Mouse (Mus musculus) neural tube, embryonic 15.5 days (tissue): ENCODE data around the gene Isg20. TPM values are rescaled to one million over a fixed set of nuclear protein-coding genes. Genes with fewer than 3 reads are reported as not detected.

ENCODE experiments used
- ATAC-seq: fragments of 200-750 bp; cut with Nextera tagmentation; 2 replicates; pipeline ENCODE4 v1.8.0; 2017; ENCODE audit warnings: mild to moderate bottlenecking, moderate TSS enrichment, moderate library complexity; ENCODE audit not compliant: low FRiP score
- H3K27ac ChIP-seq: fragments of 300-500 bp; sonication (generic); replicated peaks from 2 replicates; pipeline ENCODE4 v1.5.1; 2015; ENCODE audit warnings: mild to moderate bottlenecking, inconsistent platforms
- H3K27me3 ChIP-seq: fragments of 300-500 bp; sonication (generic); replicated peaks from 2 replicates; pipeline ENCODE4 v1.6.1; 2015; ENCODE audit warnings: inconsistent platforms
- H3K36me3 ChIP-seq: fragments of 300-500 bp; sonication (generic); 2 replicates; pipeline ENCODE4 v1.6.1; 2015; ENCODE audit warnings: inconsistent platforms
- H3K4me1 ChIP-seq: fragments of 300-500 bp; sonication (generic); 2 replicates; pipeline ENCODE4 v1.6.1; 2015; ENCODE audit warnings: inconsistent platforms
- H3K4me2 ChIP-seq: fragments of 300-500 bp; sonication (generic); 2 replicates; pipeline ENCODE4 v1.6.1; 2015; ENCODE audit warnings: inconsistent platforms, mild to moderate bottlenecking, moderate library complexity
- H3K4me3 ChIP-seq: fragments of 300-500 bp; sonication (generic); replicated peaks from 2 replicates; pipeline ENCODE4 v1.5.1; 2015; ENCODE audit warnings: mild to moderate bottlenecking, inconsistent platforms
- H3K9ac ChIP-seq: fragments of 300-500 bp; sonication (generic); replicated peaks from 2 replicates; pipeline ENCODE4 v1.6.1; 2015; ENCODE audit warnings: mild to moderate bottlenecking, inconsistent platforms
- H3K9me3 ChIP-seq: fragments of 300-500 bp; sonication (generic); replicated peaks from 2 replicates; pipeline ENCODE4 v1.6.1; 2016; ENCODE audit warnings: inconsistent platforms
- WGBS: fragments of 180-500 bp; shearing (Covaris S2); methylation state at CpG from one replicate; pipeline ENCODE4 v1.1.7; 2015; ENCODE audit warnings: mixed read lengths; 5-methylcytosine and 5-hydroxymethylcytosine counted together
- polyA plus RNA-seq: library from polyadenylated mRNA; unstranded; fragments of >200 nt; fragmentation: Nextera tagmentation; extraction: Ambion mirVana; gene quantifications from 2 replicates; pipeline ENCODE4 v1.2.1, GENCODE M21; 2015

Isg20 gene
- polyA plus RNA-seq, 1 experiment from 2014 or later: 1.3 TPM

- no peak overlapping the region for H3K4me2 ChIP-seq
- no peak overlapping the region for H3K4me3 ChIP-seq
- H3K4me1 ChIP-seq: peaks cover 15% of the 10 kb centered on the region; the same call in 1 of the 2 replicates
- H3K27ac ChIP-seq: no peak overlapping the region
- H3K9me3 ChIP-seq: no peaks in the 10 kb centered on the region
- H3K27me3 ChIP-seq: no peaks in the 10 kb centered on the region
- no peak overlapping the region for H3K9ac ChIP-seq
- peaks cover 23% of the 10 kb centered on the region for H3K36me3 ChIP-seq
- WGBS: 90% methylated on average over 6 of the region's 6 CpGs
- no peak for ATAC-seq
These were observed 4.2 kb upstream of the Isg20 start for GRCm38 (mm10) chr7:78909026-78909425.

GRCm38 (mm10) chr7:78910336-78911098 is 2.7 kb upstream of the Isg20 start:
- no peak for ATAC-seq
- Histone ChIP-seq H3K4me1 (peaks cover 17% of the 10 kb centered on the region; the same call in 1 of the 2 replicates), H3K27ac (no peak overlapping the region), H3K27me3 (no peaks in the 10 kb centered on the region), H3K9me3 (no peaks in the 10 kb centered on the region), H3K9ac (no peak overlapping the region), H3K4me3 (no peak overlapping the region), H3K4me2 (no peak overlapping the region), H3K36me3 (peaks cover 19% of the 10 kb centered on the region)
- 39% methylated on average over 6 of the region's 6 CpGs for WGBS

- Histone ChIP-seq H3K9me3 (no peaks in the 10 kb centered on the region), H3K4me3 (no peak overlapping the region), H3K36me3 (peaks cover 13% of the 10 kb centered on the region), H3K27me3 (no peaks in the 10 kb centered on the region), H3K4me2 (no peak overlapping the region), H3K27ac (no peak overlapping the region), H3K4me1 (peaks cover 17% of the 10 kb centered on the region; the same call in 1 of the 2 replicates), H3K9ac (no peak overlapping the region)
- no peak for ATAC-seq
- 93% methylated on average over 4 of the region's 4 CpGs for WGBS
These were observed 2.0 kb upstream of the Isg20 start for GRCm38 (mm10) chr7:78911209-78911608.

- no peaks in the 10 kb centered on the region for H3K27me3 ChIP-seq
- 0 out of 2 replicates have a peak, but pooled peaks have one; percentile 16 for ATAC-seq
- no peak overlapping the region; the same call in 1 of the 2 replicates for H3K4me3 ChIP-seq
- 15% methylated on average over 20 of the region's 20 CpGs for WGBS
- peak overlapping the region; percentile 48 for H3K4me2 ChIP-seq
- no peak overlapping the region for H3K9ac ChIP-seq
- peaks cover 3% of the 10 kb centered on the region; the same call in 1 of the 2 replicates for H3K36me3 ChIP-seq
- H3K4me1 ChIP-seq: peaks cover 17% of the 10 kb centered on the region; the same call in 1 of the 2 replicates
- no peak overlapping the region for H3K27ac ChIP-seq
- no peaks in the 10 kb centered on the region for H3K9me3 ChIP-seq
These were observed 811 bp upstream of the Isg20 start for GRCm38 (mm10) chr7:78912253-78912973.

GRCm38 (mm10) chr7:78913649-78914544 is 673 bp downstream of the Isg20 start:
- H3K9ac ChIP-seq: no peak overlapping the region
- H3K27me3 ChIP-seq: no peaks in the 10 kb centered on the region
- H3K4me1 ChIP-seq: peaks cover 17% of the 10 kb centered on the region; the same call in 1 of the 2 replicates
- ATAC-seq: no peak
- H3K27ac ChIP-seq: no peak overlapping the region
- no peak overlapping the region for H3K4me2 ChIP-seq
- 76% methylated on average over 19 of the region's 19 CpGs for WGBS
- no peaks in the 10 kb centered on the region for H3K36me3 ChIP-seq
- no peaks in the 10 kb centered on the region for H3K9me3 ChIP-seq
- H3K4me3 ChIP-seq: no peak overlapping the region

- no peaks in the 10 kb centered on the region for H3K9me3 ChIP-seq
- no peak for ATAC-seq
- no peaks in the 10 kb centered on the region for H3K36me3 ChIP-seq
- H3K4me2 ChIP-seq: no peak overlapping the region
- no peak overlapping the region for H3K4me3 ChIP-seq
- H3K27ac ChIP-seq: no peak overlapping the region
- H3K4me1 ChIP-seq: peaks cover 17% of the 10 kb centered on the region; the same call in 1 of the 2 replicates
- 88% methylated on average over 3 of the region's 3 CpGs for WGBS
- H3K9ac ChIP-seq: no peak overlapping the region
- no peaks in the 10 kb centered on the region for H3K27me3 ChIP-seq
These were observed 1.3 kb downstream of the Isg20 start for GRCm38 (mm10) chr7:78914545-78914845.

- Histone ChIP-seq H3K9ac (no peak overlapping the region), H3K4me1 (peaks cover 17% of the 10 kb centered on the region; the same call in 1 of the 2 replicates), H3K4me3 (no peak overlapping the region), H3K9me3 (no peaks in the 10 kb centered on the region), H3K27ac (no peak overlapping the region), H3K4me2 (no peak overlapping the region), H3K36me3 (no peaks in the 10 kb centered on the region), H3K27me3 (no peaks in the 10 kb centered on the region)
- WGBS: 87% methylated on average over 11 of the region's 11 CpGs
- ATAC-seq: no peak
These were observed 1.8 kb downstream of the Isg20 start for GRCm38 (mm10) chr7:78914896-78915510.

- H3K36me3 ChIP-seq: no peaks in the 10 kb centered on the region
- WGBS: 51% methylated on average over 4 of the region's 4 CpGs
These were observed 5.5 kb downstream of the Isg20 start for GRCm38 (mm10) chr7:78918686-78919085.

GRCm38 (mm10) chr7:78922506-78922905 is 9.3 kb downstream of the Isg20 start:
- no peak overlapping the region for H3K4me3 ChIP-seq
- H3K27me3 ChIP-seq: peaks cover 7% of the 10 kb centered on the region; the same call in 1 of the 2 replicates
- H3K27ac ChIP-seq: no peak overlapping the region
- ATAC-seq: no peak
- no peaks in the 10 kb centered on the region for H3K36me3 ChIP-seq
- H3K9me3 ChIP-seq: no peaks in the 10 kb centered on the region
- H3K4me2 ChIP-seq: no peak overlapping the region
- 59% methylated on average over 7 of the region's 7 CpGs for WGBS
- no peaks in the 10 kb centered on the region for H3K4me1 ChIP-seq
- H3K9ac ChIP-seq: no peak overlapping the region

More at GRCm38 (mm10) chr7:78918686-78919085, 5.5 kb downstream of the Isg20 start:
- no peak overlapping the region for H3K4me3 ChIP-seq
- peaks cover 7% of the 10 kb centered on the region; the same call in 1 of the 2 replicates for H3K27me3 ChIP-seq
- H3K27ac ChIP-seq: no peak overlapping the region
- H3K9me3 ChIP-seq: no peaks in the 10 kb centered on the region
- ATAC-seq: no peak
- H3K9ac ChIP-seq: no peak overlapping the region
- H3K4me2 ChIP-seq: no peak overlapping the region
- 0 out of 2 replicates have a peak, but pooled peaks cover 5% of the 10 kb centered on the region for H3K4me1 ChIP-seq

GRCm38 (mm10) chr7:78924300-78924699 is 11.1 kb downstream of the Isg20 start:
- Histone ChIP-seq H3K9ac (no peak overlapping the region), H3K9me3 (no peaks in the 10 kb centered on the region), H3K4me1 (no peaks in the 10 kb centered on the region), H3K4me2 (no peak overlapping the region), H3K27me3 (peaks cover 7% of the 10 kb centered on the region; the same call in 1 of the 2 replicates), H3K27ac (no peak overlapping the region), H3K36me3 (no peaks in the 10 kb centered on the region), H3K4me3 (no peak overlapping the region)
- 6% methylated on average over 6 of the region's 6 CpGs for WGBS
- ATAC-seq: peak; percentile 28; the same call in 1 of the 2 replicates

GRCm38 (mm10) chr7:78924796-78925195 is 11.6 kb downstream of the Isg20 start:
- WGBS: 70% methylated on average over 7 of the region's 7 CpGs
- Histone ChIP-seq H3K4me1 (no peaks in the 10 kb centered on the region), H3K9ac (no peak overlapping the region), H3K27ac (no peak overlapping the region), H3K27me3 (peaks cover 7% of the 10 kb centered on the region; the same call in 1 of the 2 replicates), H3K36me3 (no peaks in the 10 kb centered on the region), H3K4me2 (no peak overlapping the region), H3K9me3 (no peaks in the 10 kb centered on the region), H3K4me3 (no peak overlapping the region)
- ATAC-seq: no peak
